Mouse (Mus musculus): ENCODE measurements at regions not wholly inside any gene's neighbourhood (a gene's known extent, or its start where the extent isn't known, plus 50 kb on each side); places are given as distances from the start of the nearest gene placed in this dataset.

GRCm38 (mm10) chr14:89639322-89639721, 1168.1 kb upstream of the Pcdh20 start:
- TF ChIP-seq CTCF (IDR thresholded peaks at IDR 0.05; ENCODE audit: low read depth), result no peak
- no peak for TF ChIP-seq EP300 (optimal IDR thresholded peaks at IDR 0.05)

Data from stomach, postnatal 0 days (tissue).